Mouse (Mus musculus) kidney, postnatal 14 days (tissue): ENCODE results near the gene Plod3.

ENCODE experiments used
- DNase-seq: peaks from one replicate; pipeline ENCODE4 v3.0.0; 2022; ENCODE audit warnings: mixed read lengths

The Plod3 gene

GRCm38 (mm10) chr5:136965686-136966085 lies 21.1 kb upstream of the Plod3 start:
- peak; percentile 37 for DNase-seq

- DNase-seq = peak; percentile 87
These were observed 20.5 kb upstream of the Plod3 start, which contains the start of gene Cldn15 for GRCm38 (mm10) chr5:136966331-136966730. Gene Cldn15 (plus strand): TSS chr5:136966616.

- peak; percentile 44 for DNase-seq
These were observed 19.9 kb upstream of the Plod3 start for GRCm38 (mm10) chr5:136966861-136967455.

GRCm38 (mm10) chr5:136967592-136967991 lies 19.2 kb upstream of the Plod3 start:
- DNase-seq = peak; percentile 93

- peak; percentile 82 for DNase-seq
These were observed 16.1 kb upstream of the Plod3 start for GRCm38 (mm10) chr5:136970703-136971102.

- DNase-seq = no peak
These were observed 13.1 kb upstream of the Plod3 start for GRCm38 (mm10) chr5:136973670-136974069.

- DNase-seq = no peak
These were observed 9.1 kb upstream of the Plod3 start for GRCm38 (mm10) chr5:136977769-136978168.

- DNase-seq = no peak
These were observed 7.1 kb upstream of the Plod3 start for GRCm38 (mm10) chr5:136979762-136980161.

GRCm38 (mm10) chr5:136980974-136981373 lies 5.8 kb upstream of the Plod3 start:
- DNase-seq = no peak

GRCm38 (mm10) chr5:136982338-136982930 lies 4.4 kb upstream of the Plod3 start:
- peak; percentile 55 for DNase-seq

- DNase-seq = no peak
These were observed 2.0 kb upstream of the Plod3 start for GRCm38 (mm10) chr5:136984828-136985227.

GRCm38 (mm10) chr5:136987138-136987933 lies 517 bp downstream of the Plod3 start:
- peak; percentile 88 for DNase-seq

GRCm38 (mm10) chr5:136987934-136988271 lies 1.1 kb downstream of the Plod3 start, which contains the start of gene Znhit1:
Gene Znhit1 (minus strand): TSS chr5:136988021.
- DNase-seq = no peak

- DNase-seq = no peak
These were observed 1.6 kb downstream of the Plod3 start for GRCm38 (mm10) chr5:136988420-136988819.

- DNase-seq = no peak
These were observed 3.0 kb downstream of the Plod3 start for GRCm38 (mm10) chr5:136989801-136990200.

- DNase-seq = no peak
These were observed 12.6 kb downstream of the Plod3 start for GRCm38 (mm10) chr5:136999449-136999848.

GRCm38 (mm10) chr5:137000612-137001011 lies 13.8 kb downstream of the Plod3 start:
- DNase-seq = no peak

GRCm38 (mm10) chr5:137007276-137007675 lies 20.5 kb downstream of the Plod3 start:
- peak; percentile 45 for DNase-seq

GRCm38 (mm10) chr5:137009988-137010387 lies 23.2 kb downstream of the Plod3 start:
- peak; percentile 65 for DNase-seq

GRCm38 (mm10) chr5:137012401-137012950 lies 25.7 kb downstream of the Plod3 start:
- no peak for DNase-seq

GRCm38 (mm10) chr5:137015913-137016312 lies 29.1 kb downstream of the Plod3 start:
- DNase-seq = no peak

- no peak for DNase-seq
These were observed 37.5 kb downstream of the Plod3 start for GRCm38 (mm10) chr5:137024318-137024717.

- peak; percentile 74 for DNase-seq
These were observed 38.3 kb downstream of the Plod3 start for GRCm38 (mm10) chr5:137025132-137025531.

GRCm38 (mm10) chr5:137026092-137026491 lies 39.3 kb downstream of the Plod3 start, which contains the start of gene Vgf:
Gene Vgf (plus strand): TSS chr5:137026392.
- no peak for DNase-seq
